Mouse (Mus musculus) macrophage (primary cell): Measurements from ENCODE around the gene Ctla2a. TPM values are rescaled to one million over a fixed set of nuclear protein-coding genes. Genes with fewer than 3 reads are reported as not detected.
"Not testable (repeated sequence)": the region's sequence is repeated elsewhere in the genome, so short reads cannot be mapped to it uniquely, and the experiment has no call there.

ENCODE experiments used
- H3K27ac ChIP-seq: fragments of 350-480 bp; formaldehyde crosslinking; 2 replicates; pipeline ENCODE4 v1.9.0; 2021
- H3K36me3 ChIP-seq: fragments of 350-480 bp; formaldehyde crosslinking; 2 replicates; pipeline ENCODE4 v1.9.0; 2021; ENCODE audit errors: inconsistent target
- H3K4me3 ChIP-seq: fragments of 350-480 bp; formaldehyde crosslinking; 2 replicates; pipeline ENCODE4 v1.9.0; 2021; ENCODE audit errors: inconsistent target
- H3K79me2 ChIP-seq: fragments of 350-480 bp; formaldehyde crosslinking; 2 replicates; pipeline ENCODE4 v1.9.0; 2021; ENCODE audit errors: inconsistent target
- WGBS: methylation state at CpG from one replicate; pipeline ENCODE4 v1.1.7; 2026; ENCODE audit warnings: inconsistent platforms; ENCODE audit not compliant: missing documents; 5-methylcytosine and 5-hydroxymethylcytosine counted together
- polyA plus RNA-seq: library from polyadenylated mRNA; stranded (reverse); fragments of 250-400 nt; gene quantifications from 3 replicates; pipeline ENCODE4 v1.2.4, GENCODE M21; 2018; ENCODE audit warnings: inconsistent platforms
- total RNA-seq, 78 experiments: library from RNA; depleted of rRNA; stranded (reverse); fragments of 250-400 nt; gene quantifications; 1 replicate in 9 of 78; 2 replicates in 24 of 78; 3 replicates in 43 of 78; 4 replicates in 2 of 78; pipeline ENCODE4 v1.2.4; 2018; ENCODE audit warnings: inconsistent platforms in 56 of 78

Ctla2a gene
- total RNA-seq (2018; cell fraction: chromatin; rRNA removed) = 1 to 10 TPM in 13 of 26 experiments, not detected in 13; 1.3 to 8.5 (median 5.5) TPM
- 1 to 10 TPM in 20 of 26 experiments, under 1 TPM in 6; 0.81 to 4.3 (median 2.1) TPM for total RNA-seq (2018; cell fraction: cytosol; rRNA removed)
- total RNA-seq (2018; cell fraction: nucleus; rRNA removed) = 10 to 100 TPM in 1 of 26 experiments, 1 to 10 TPM in 18, under 1 TPM in 3, not detected in 4; 0.89 to 37.8 (median 1.6) TPM
- polyA plus RNA-seq = 2.7 to 61.3 TPM (median 3.2 TPM) in 3 replicates

GRCm38 (mm10) chr13:60936500-60936901, at the start of gene Ctla2a, which contains the start of gene Gm49391:
Gene Ctla2a, minus strand, starts transcription at chr13:60936625.
Gene Gm49391, minus strand, starts transcription at chr13:60936571.
- WGBS = 3% methylated on average over 5 of the region's 5 CpGs
- H3K79me2 ChIP-seq = no peaks in the 10 kb centered on the region
- no peak within 1 kb of the TSS for H3K27ac ChIP-seq
- no peaks in the 10 kb centered on the region for H3K36me3 ChIP-seq
- no peak within 1 kb of the TSS for H3K4me3 ChIP-seq

GRCm38 (mm10) chr13:60972319-60972718, 35.9 kb upstream of the Ctla2a start:
- 70% methylated on average over 3 of the region's 4 CpGs for WGBS
- not testable (repeated sequence) for H3K79me2 ChIP-seq, H3K36me3 ChIP-seq, H3K4me3 ChIP-seq, H3K27ac ChIP-seq

- not testable (repeated sequence) for H3K4me3 ChIP-seq, H3K27ac ChIP-seq, H3K79me2 ChIP-seq, H3K36me3 ChIP-seq
- 70% methylated on average over 2 of the region's 5 CpGs for WGBS
These were observed 27.6 kb upstream of the Ctla2a start for GRCm38 (mm10) chr13:60963985-60964384.

GRCm38 (mm10) chr13:60961706-60962105, 25.3 kb upstream of the Ctla2a start:
- WGBS = 83% methylated on average over 5 of the region's 5 CpGs
- Histone ChIP-seq H3K36me3 (no peaks in the 10 kb centered on the region), H3K79me2 (no peaks in the 10 kb centered on the region), H3K27ac (no peak overlapping the region), H3K4me3 (no peak overlapping the region)

GRCm38 (mm10) chr13:60941884-60942283, 5.5 kb upstream of the Ctla2a start, which contains the start of gene Tpbpa:
Gene Tpbpa, minus strand, starts transcription at chr13:60941984.
- H3K79me2 ChIP-seq, H3K36me3 ChIP-seq, H3K4me3 ChIP-seq, H3K27ac ChIP-seq: not testable (repeated sequence)
- WGBS = 85% methylated on average over 3 of the region's 3 CpGs

GRCm38 (mm10) chr13:60935490-60935889, 935 bp downstream of the Ctla2a start, which contains the start of gene Gm49393:
Gene Gm49393, minus strand, starts transcription at chr13:60935590.
- not testable (repeated sequence) for H3K79me2 ChIP-seq, H3K27ac ChIP-seq, H3K4me3 ChIP-seq, H3K36me3 ChIP-seq
- WGBS = 75% methylated on average over 2 of the region's 2 CpGs

- WGBS = 52% methylated on average over 2 of the region's 2 CpGs
These were observed 31.6 kb downstream of the Ctla2a start, which contains the start of gene Tpbpb for GRCm38 (mm10) chr13:60904780-60905179. Gene Tpbpb, minus strand, starts transcription at chr13:60904880.

GRCm38 (mm10) chr13:60897328-60897727, 39.1 kb downstream of the Ctla2a start, which contains the start of gene Ctla2b:
Gene Ctla2b, minus strand, starts transcription at chr13:60897447.
- Histone ChIP-seq H3K27ac (peak within 1 kb of the TSS; percentile 45), H3K79me2 (peaks cover 18% of the 10 kb centered on the region; the same call in 1 of the 2 replicates), H3K4me3 (peak within 1 kb of the TSS; percentile 10; the same call in 1 of the 2 replicates), H3K36me3 (no peaks in the 10 kb centered on the region)
- 0% methylated on average over 3 of the region's 3 CpGs for WGBS

More at GRCm38 (mm10) chr13:60904780-60905179, 31.6 kb downstream of the Ctla2a start, which contains the start of gene Tpbpb:
- H3K27ac ChIP-seq, H3K79me2 ChIP-seq, H3K4me3 ChIP-seq, H3K36me3 ChIP-seq: not testable (repeated sequence)

- H3K4me3 ChIP-seq = peak within 1 kb of the TSS; percentile 10; the same call in 1 of the 2 replicates
- peak within 1 kb of the TSS; percentile 45 for H3K27ac ChIP-seq
- H3K36me3 ChIP-seq = not testable (repeated sequence)
- peaks cover 18% of the 10 kb centered on the region; the same call in 1 of the 2 replicates for H3K79me2 ChIP-seq
- no CpG with 5 or more reads among the region's 8 CpGs for WGBS
These were observed 39.6 kb downstream of the Ctla2a start, which contains the start of gene Gm49392 for GRCm38 (mm10) chr13:60896794-60897193. Gene Gm49392, minus strand, starts transcription at chr13:60896894.

- H3K27ac ChIP-seq = no peak overlapping the region
These were observed 40.8 kb downstream of the Ctla2a start for GRCm38 (mm10) chr13:60895406-60896160.

GRCm38 (mm10) chr13:60892301-60892700, 44.1 kb downstream of the Ctla2a start:
- WGBS = 29% methylated on average over 1 of the region's 1 CpGs
- H3K27ac ChIP-seq = peak overlapping the region; percentile 89
- no peaks in the 10 kb centered on the region for H3K36me3 ChIP-seq
- no peak overlapping the region for H3K4me3 ChIP-seq
- H3K79me2 ChIP-seq = peaks cover 18% of the 10 kb centered on the region; the same call in 1 of the 2 replicates

More at GRCm38 (mm10) chr13:60895406-60896160, 40.8 kb downstream of the Ctla2a start:
- no peaks in the 10 kb centered on the region for H3K36me3 ChIP-seq
- no peak overlapping the region for H3K4me3 ChIP-seq
- H3K79me2 ChIP-seq = peaks cover 18% of the 10 kb centered on the region; the same call in 1 of the 2 replicates

Other genes with a start within 250 kb of the Ctla2a start
- not detected in 3 replicates for gene BC051665, start 150.3 kb downstream of the Ctla2a start, polyA plus RNA-seq
- gene Ctsll3, start 133.8 kb downstream of the Ctla2a start, polyA plus RNA-seq = not detected in 3 replicates
- gene 4930486L24Rik, start 72.2 kb downstream of the Ctla2a start, polyA plus RNA-seq = 2.9 to 4.5 TPM in 2 of 3 replicates, not detected in the other
- 3.2 to 7.5 TPM in 2 of 3 replicates, not detected in the other for gene Gm49392, start 39.7 kb downstream of the Ctla2a start, polyA plus RNA-seq
- 54.9 to 450 TPM (median 95.7 TPM) in 3 replicates for gene Ctla2b, start 39.2 kb downstream of the Ctla2a start, polyA plus RNA-seq
- not detected in 3 replicates for gene Tpbpb, start 31.7 kb downstream of the Ctla2a start, polyA plus RNA-seq
- 1.2 TPM in 2 of 3 replicates, not detected in the other for gene Gm49393, start 1.0 kb downstream of the Ctla2a start, polyA plus RNA-seq
- 0.50 to 17.9 TPM (median 4.7 TPM) in 3 replicates for gene Gm49391, start 54 bp downstream of the Ctla2a start, polyA plus RNA-seq
- gene Tpbpa, start 5.4 kb upstream of the Ctla2a start, polyA plus RNA-seq = not detected in 3 replicates
- not detected in 3 replicates for gene Ctsj, start 69.3 kb upstream of the Ctla2a start, polyA plus RNA-seq
- gene Ctsq, start 104.0 kb upstream of the Ctla2a start, polyA plus RNA-seq = not detected in 3 replicates
- gene Ctsr, start 227.6 kb upstream of the Ctla2a start, polyA plus RNA-seq = not detected in 3 replicates